Mouse (Mus musculus) myocyte (in vitro differentiated cells): ENCODE data around the gene Fam43a. TPM values are rescaled to one million over a fixed set of nuclear protein-coding genes. Genes with fewer than 3 reads are reported as not detected.
A peak's percentile ranks its signal among the peaks of the same experiment; 100 is the strongest.

Source experiments
- H3K27me3 ChIP-seq: one replicate; pipeline ENCODE4 v1.6.1; 2011; ENCODE audit not compliant: control insufficient read depth, insufficient read depth, insufficient read length
- H3K36me3 ChIP-seq: one replicate; pipeline ENCODE4 v1.6.1; 2011; ENCODE audit not compliant: control insufficient read depth, insufficient read depth
- H3K4me2 ChIP-seq: one replicate; pipeline ENCODE4 v1.6.1; 2011; ENCODE audit warnings: low read depth, control low read depth
- H3K4me3 ChIP-seq: one replicate; pipeline ENCODE4 v1.5.1; 2011; ENCODE audit warnings: mild to moderate bottlenecking, control low read depth, moderate library complexity
- H3K79me2 ChIP-seq: one replicate; pipeline ENCODE4 v1.6.1; 2011; ENCODE audit not compliant: control insufficient read depth, insufficient read depth
- H3ac ChIP-seq: one replicate; pipeline ENCODE4 v1.6.1; 2011; ENCODE audit not compliant: control insufficient read depth, insufficient read length
- CEBPB ChIP-seq: IDR thresholded peaks from 2 replicates; pipeline ENCODE4 v1.6.1; 2011; ENCODE audit warnings: mild to moderate bottlenecking, moderate library complexity; ENCODE audit not compliant: poor library complexity, insufficient read depth, severe bottlenecking
- E2F4 ChIP-seq: IDR thresholded peaks from one replicate; pipeline ENCODE4 v1.6.1; 2011; ENCODE audit warnings: mild to moderate bottlenecking, control low read depth, moderate library complexity; ENCODE audit not compliant: insufficient read depth
- MAX ChIP-seq: IDR thresholded peaks from one replicate; pipeline ENCODE4 v1.6.1; 2011; ENCODE audit warnings: low read depth, mild to moderate bottlenecking, control low read depth
- MYOD1 ChIP-seq, 3 experiments: IDR thresholded peaks; one replicate each; pipeline ENCODE4 v1.6.1; 2011; ENCODE audit warnings: control low read depth in 2 of 3, low read depth in 2 of 3, mild to moderate bottlenecking in 2 of 3, moderate library complexity in 1 of 3; ENCODE audit not compliant: insufficient read length in 2 of 3, control insufficient read depth in 1 of 3
- MYOG ChIP-seq, 3 experiments: IDR thresholded peaks; one replicate each; pipeline ENCODE4 v1.6.1; 2011; ENCODE audit warnings: control low read depth in 2 of 3, low read depth in 2 of 3, mild to moderate bottlenecking in 2 of 3; ENCODE audit not compliant: insufficient read length in 2 of 3, control insufficient read depth in 1 of 3, insufficient read depth in 1 of 3
- POLR2A ChIP-seq: IDR thresholded peaks from one replicate; pipeline ENCODE4 v1.6.1; 2011; ENCODE audit warnings: low read depth, mild to moderate bottlenecking, control low read depth, moderate library complexity; ENCODE audit not compliant: insufficient read length
- POLR2AphosphoS2 ChIP-seq: IDR thresholded peaks from one replicate; pipeline ENCODE4 v1.6.1; 2011; ENCODE audit warnings: low read depth, control low read depth; ENCODE audit not compliant: insufficient read length
- REST ChIP-seq: IDR thresholded peaks from one replicate; pipeline ENCODE4 v1.6.1; 2011; ENCODE audit warnings: mild to moderate bottlenecking, control low read depth, moderate library complexity; ENCODE audit not compliant: insufficient read depth, insufficient read length
- SRF ChIP-seq: IDR thresholded peaks from one replicate; pipeline ENCODE4 v1.6.1; 2011; ENCODE audit warnings: low read depth; ENCODE audit not compliant: control insufficient read depth, insufficient read length
- TCF12 ChIP-seq: IDR thresholded peaks from one replicate; pipeline ENCODE4 v1.6.1; 2011; ENCODE audit warnings: mild to moderate bottlenecking, control low read depth; ENCODE audit not compliant: poor library complexity, insufficient read depth, severe bottlenecking
- TCF3 ChIP-seq: IDR thresholded peaks from one replicate; pipeline ENCODE4 v1.6.1; 2011; ENCODE audit warnings: low read depth, control low read depth; ENCODE audit not compliant: insufficient read length
- USF1 ChIP-seq: IDR thresholded peaks from one replicate; pipeline ENCODE4 v1.6.1; 2011; ENCODE audit warnings: low read depth, mild to moderate bottlenecking, control low read depth, moderate library complexity
- polyA plus RNA-seq: library from polyadenylated mRNA; unstranded; fragments of >200 nt; fragmentation: generic; extraction: Trizol; gene quantifications from one replicate; pipeline ENCODE4 v1.2.1, GENCODE M21; 2012; ENCODE audit warnings: missing spikeins

The Fam43a gene
- polyA plus RNA-seq, 1 experiment = 0.77 TPM

- H3K36me3 ChIP-seq = no peaks in the 10 kb centered on the region
- H3K4me2 ChIP-seq = no peak overlapping the region
- H3K27me3 ChIP-seq = peaks cover 22% of the 10 kb centered on the region
- no peak overlapping the region for H3ac ChIP-seq
- H3K4me3 ChIP-seq = no peak overlapping the region
- H3K79me2 ChIP-seq = no peaks in the 10 kb centered on the region
- TF ChIP-seq REST = no peak
- no peak for TF ChIP-seq TCF12
- no peak for TF ChIP-seq POLR2AphosphoS2
- no peak for TF ChIP-seq USF1
- TF ChIP-seq MYOG (IDR thresholded peaks at IDR 0.05; ENCODE audit: control insufficient read depth in 1 of 3, insufficient read depth in 1 of 3, insufficient read length in 2 of 3, low read depth in 2 of 3) = no peak
- TF ChIP-seq TCF3 = no peak
- TF ChIP-seq POLR2A = no peak
- no peak for TF ChIP-seq CEBPB
- no peak for TF ChIP-seq MAX
- no peak for TF ChIP-seq SRF
- no peak for TF ChIP-seq E2F4
- TF ChIP-seq MYOD1 (IDR thresholded peaks at IDR 0.05; ENCODE audit: control insufficient read depth in 1 of 3, insufficient read length in 2 of 3, low read depth in 2 of 3) = no peak
These were observed 6.0 kb downstream of the Fam43a start for GRCm38 (mm10) chr16:30605528-30605927.

DNA sequence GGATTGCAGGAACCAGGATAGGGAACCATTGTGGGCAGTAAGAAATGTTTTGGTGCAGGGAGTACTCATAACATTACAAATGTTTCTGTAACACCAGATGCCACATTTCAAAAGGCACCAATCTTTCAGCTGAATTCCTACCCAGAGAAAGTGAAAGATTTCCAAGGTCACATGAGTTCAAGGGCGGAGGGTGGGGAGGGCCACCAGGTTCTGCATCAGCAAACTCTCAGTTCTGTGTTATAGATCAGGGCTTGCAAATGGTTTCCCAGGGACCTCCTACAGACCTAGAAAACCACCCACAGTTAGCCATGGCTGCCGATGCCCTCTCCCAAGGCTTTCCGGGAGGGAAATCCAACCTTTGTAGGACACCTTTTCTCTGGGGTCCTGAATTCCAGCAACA is 8.3 kb downstream of the Fam43a start:
- Histone ChIP-seq H3K4me2 (peak overlapping the region; percentile 6), H3ac (no peak overlapping the region), H3K4me3 (no peak overlapping the region), H3K27me3 (peaks cover 31% of the 10 kb centered on the region), H3K36me3 (no peaks in the 10 kb centered on the region), H3K79me2 (no peaks in the 10 kb centered on the region)
- TF ChIP-seq MYOD1 (IDR thresholded peaks at IDR 0.05; ENCODE audit: control insufficient read depth in 1 of 3, insufficient read length in 2 of 3, low read depth in 2 of 3) (no peak), USF1 (no peak), MYOG (IDR thresholded peaks at IDR 0.05; ENCODE audit: control insufficient read depth in 1 of 3, insufficient read depth in 1 of 3, insufficient read length in 2 of 3, low read depth in 2 of 3) (no peak), POLR2A (no peak), MAX (no peak), SRF (no peak), REST (no peak), E2F4 (no peak), TCF3 (no peak), POLR2AphosphoS2 (no peak), CEBPB (no peak), TCF12 (no peak)

GRCm38 (mm10) chr16:30611331-30611730 is 11.8 kb downstream of the Fam43a start:
- no peak overlapping the region for H3K4me3 ChIP-seq
- TF ChIP-seq POLR2AphosphoS2 (no peak), MYOG (IDR thresholded peaks at IDR 0.05; ENCODE audit: control insufficient read depth in 1 of 3, insufficient read depth in 1 of 3, insufficient read length in 2 of 3, low read depth in 2 of 3) (no peak), E2F4 (no peak), SRF (no peak), MAX (no peak), TCF12 (no peak)
- H3K79me2 ChIP-seq = no peaks in the 10 kb centered on the region
- H3ac ChIP-seq = no peak overlapping the region
- no peak overlapping the region for H3K4me2 ChIP-seq
- H3K36me3 ChIP-seq = no peaks in the 10 kb centered on the region
- peaks cover 53% of the 10 kb centered on the region for H3K27me3 ChIP-seq

GRCm38 (mm10) chr16:30613122-30613521 is 13.6 kb downstream of the Fam43a start:
- Histone ChIP-seq H3K4me3 (no peak overlapping the region), H3K27me3 (peaks cover 65% of the 10 kb centered on the region), H3K36me3 (no peaks in the 10 kb centered on the region), H3ac (no peak overlapping the region), H3K4me2 (no peak overlapping the region), H3K79me2 (no peaks in the 10 kb centered on the region)
- TF ChIP-seq MAX (no peak), POLR2A (no peak), E2F4 (no peak), CEBPB (no peak), USF1 (no peak), MYOD1 (IDR thresholded peaks at IDR 0.05; ENCODE audit: control insufficient read depth in 1 of 3, insufficient read length in 2 of 3, low read depth in 2 of 3) (no peak), TCF12 (no peak), SRF (no peak), MYOG (IDR thresholded peaks at IDR 0.05; ENCODE audit: control insufficient read depth in 1 of 3, insufficient read depth in 1 of 3, insufficient read length in 2 of 3, low read depth in 2 of 3) (no peak), POLR2AphosphoS2 (no peak), TCF3 (no peak), REST (no peak)

- H3K27me3 ChIP-seq = peaks cover 66% of the 10 kb centered on the region
- TF ChIP-seq MYOG (IDR thresholded peaks at IDR 0.05; ENCODE audit: control insufficient read depth in 1 of 3, insufficient read depth in 1 of 3, insufficient read length in 2 of 3, low read depth in 2 of 3) (no peak), POLR2AphosphoS2 (no peak), POLR2A (no peak), MAX (no peak), REST (no peak), TCF12 (no peak), SRF (no peak), E2F4 (no peak), TCF3 (no peak)
- no peak overlapping the region for H3K4me2 ChIP-seq
- no peak overlapping the region for H3ac ChIP-seq
- H3K79me2 ChIP-seq = no peaks in the 10 kb centered on the region
- no peaks in the 10 kb centered on the region for H3K36me3 ChIP-seq
- no peak overlapping the region for H3K4me3 ChIP-seq
These were observed 14.6 kb downstream of the Fam43a start for GRCm38 (mm10) chr16:30614122-30614521.
